Mouse (Mus musculus) kidney, adult 2 months (tissue): ENCODE measurements around the gene Wdr37. TPM values are rescaled to one million over a fixed set of nuclear protein-coding genes. Genes with fewer than 3 reads are reported as not detected.

Experiments
- DNase-seq: peaks from one replicate; pipeline ENCODE4 v3.0.0; 2021
- H3K27ac ChIP-seq: fragments of 200-500 bp; 2 replicates; pipeline ENCODE4 v1.5.1; 2012; ENCODE audit warnings: low read depth, low read length, control low read depth, inconsistent platforms; ENCODE audit not compliant: insufficient read depth
- H3K27me3 ChIP-seq: fragments of 200-500 bp; replicated peaks from 2 replicates; pipeline ENCODE4 v1.6.1; 2012; ENCODE audit warnings: mild to moderate bottlenecking, moderate library complexity, low read length, inconsistent platforms; ENCODE audit not compliant: control insufficient read depth, insufficient read depth
- H3K36me3 ChIP-seq: fragments of 200-500 bp; 2 replicates; pipeline ENCODE4 v1.6.1; 2012; ENCODE audit warnings: mild to moderate bottlenecking, moderate library complexity, low read length, inconsistent platforms; ENCODE audit not compliant: control insufficient read depth, insufficient read depth
- H3K4me1 ChIP-seq: fragments of 200-500 bp; 2 replicates; pipeline ENCODE4 v1.6.1; 2011; ENCODE audit warnings: low read length; ENCODE audit not compliant: control insufficient read depth, insufficient read depth
- H3K4me3 ChIP-seq: fragments of 200-500 bp; 2 replicates; pipeline ENCODE4 v1.5.1; 2011; ENCODE audit warnings: mild to moderate bottlenecking, low read depth, low read length, control low read depth; ENCODE audit not compliant: insufficient read depth
- CTCF ChIP-seq: fragments of 200-500 bp; conservative IDR thresholded peaks from 2 replicates; pipeline ENCODE4 v1.5.1; 2011; ENCODE audit warnings: low read depth, mild to moderate bottlenecking, control low read depth, low read length, moderate library complexity, mixed read lengths; ENCODE audit not compliant: insufficient read depth, insufficient read length
- POLR2A ChIP-seq: fragments of 200-500 bp; IDR thresholded peaks from one replicate; pipeline ENCODE4 v1.6.1; 2011; ENCODE audit warnings: low read depth, low read length, control low read depth
- WGBS: fragments of 180-500 bp; shearing (Covaris S2); methylation state at CpG from one replicate; pipeline ENCODE4 v1.1.7; 2018; 5-methylcytosine and 5-hydroxymethylcytosine counted together
- polyA plus RNA-seq: library from polyadenylated mRNA; depleted of rRNA; stranded (reverse); fragments of >200 nt; gene quantifications from 2 replicates; pipeline ENCODE4 v1.2.3, GENCODE M21; 2012

The Wdr37 gene
- polyA plus RNA-seq, 1 experiment = 9.9 TPM

GRCm38 (mm10) chr13:8839937-8840336 lies 31.8 kb downstream of the Wdr37 start:
- Histone ChIP-seq H3K27me3 (no peaks in the 10 kb centered on the region), H3K4me3 (no peak overlapping the region), H3K27ac (peak overlapping the region; percentile 61), H3K36me3 (peaks cover 9% of the 10 kb centered on the region), H3K4me1 (no peaks in the 10 kb centered on the region)
- peak; percentile 78 for DNase-seq
- no peak for TF ChIP-seq POLR2A
- no peak for TF ChIP-seq CTCF
- 75% methylated on average over 6 of the region's 6 CpGs for WGBS

GRCm38 (mm10) chr13:8839111-8839510 lies 32.6 kb downstream of the Wdr37 start:
- no peak for DNase-seq
- H3K36me3 ChIP-seq = peaks cover 9% of the 10 kb centered on the region
- WGBS = 78% methylated on average over 10 of the region's 10 CpGs

DNA sequence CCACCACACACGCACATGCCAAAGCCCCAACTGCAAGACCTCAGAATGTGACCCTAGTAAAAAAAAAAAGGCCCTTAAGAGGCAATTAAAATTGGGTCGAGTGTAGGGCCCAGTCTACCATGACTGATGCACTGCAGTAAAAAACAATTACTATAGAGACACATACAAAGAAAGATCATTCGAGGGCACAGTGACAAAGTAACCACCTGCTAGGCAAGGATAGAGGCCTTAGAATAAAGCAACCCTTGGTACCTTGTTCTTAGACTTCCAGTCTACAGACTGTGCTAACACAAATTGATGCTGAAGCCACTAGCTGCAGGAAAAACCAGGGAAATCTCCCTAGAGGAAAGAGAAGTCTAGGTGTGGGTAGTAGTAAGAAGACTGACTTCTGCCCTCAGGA lies 33.3 kb downstream of the Wdr37 start:
- no peak overlapping the region for H3K27ac ChIP-seq
- no peak overlapping the region for H3K4me3 ChIP-seq
- no peaks in the 10 kb centered on the region for H3K27me3 ChIP-seq
- TF ChIP-seq POLR2A (no peak), CTCF (no peak)
- WGBS = 37% methylated on average over 3 of the region's 3 CpGs
- H3K36me3 ChIP-seq = peaks cover 10% of the 10 kb centered on the region
- no peaks in the 10 kb centered on the region for H3K4me1 ChIP-seq
- no peak for DNase-seq

More at GRCm38 (mm10) chr13:8839111-8839510, 32.6 kb downstream of the Wdr37 start:
- H3K27ac ChIP-seq = peak overlapping the region; percentile 58
- H3K4me1 ChIP-seq = no peaks in the 10 kb centered on the region
- H3K27me3 ChIP-seq = no peaks in the 10 kb centered on the region
- H3K4me3 ChIP-seq = no peak overlapping the region
- no peak for TF ChIP-seq POLR2A
- no peak for TF ChIP-seq CTCF

- peaks cover 8% of the 10 kb centered on the region for H3K36me3 ChIP-seq
Observed at GRCm38 (mm10) chr13:8834573-8834972, 37.1 kb downstream of the Wdr37 start.

DNA sequence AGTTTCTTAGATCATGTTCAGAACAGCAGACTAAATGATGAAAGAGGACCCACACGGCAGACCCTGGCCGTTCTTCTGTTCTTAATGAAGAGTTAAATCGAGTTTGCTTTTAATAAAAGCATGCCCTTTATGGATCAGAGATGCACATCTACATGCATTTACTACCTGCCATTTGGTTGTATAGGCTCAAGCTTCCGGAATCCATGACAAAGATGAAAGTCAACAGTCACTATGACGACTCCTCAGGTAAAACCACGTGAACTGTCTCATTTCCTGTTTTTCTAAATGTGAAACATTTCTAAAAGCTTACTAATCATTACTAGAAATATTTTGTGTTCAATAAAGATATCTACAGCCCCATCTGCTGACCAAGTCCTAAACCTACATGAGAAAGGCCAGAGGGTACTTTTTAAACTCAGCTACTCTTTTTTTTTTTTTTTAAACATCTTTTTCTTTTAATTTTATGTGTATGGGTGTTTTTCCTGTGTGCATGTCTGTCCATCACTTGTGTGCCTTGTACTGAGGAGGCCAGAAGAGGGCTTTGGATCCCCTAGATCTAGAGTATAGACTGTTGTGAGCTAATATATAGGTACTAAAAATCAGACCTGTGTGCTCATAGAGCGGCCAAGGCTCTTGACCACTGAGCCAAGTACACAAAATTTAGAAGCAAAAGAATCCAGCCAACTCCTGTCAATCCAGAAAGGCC lies 40.0 kb downstream of the Wdr37 start:
- DNase-seq = no peak
- no peak for TF ChIP-seq POLR2A
- TF ChIP-seq CTCF = no peak
- Histone ChIP-seq H3K4me3 (no peak overlapping the region), H3K27ac (no peak overlapping the region), H3K4me1 (no peaks in the 10 kb centered on the region), H3K36me3 (peaks cover 8% of the 10 kb centered on the region), H3K27me3 (no peaks in the 10 kb centered on the region)
- WGBS = 81% methylated on average over 7 of the region's 7 CpGs

More at GRCm38 (mm10) chr13:8834573-8834972, 37.1 kb downstream of the Wdr37 start:
- no peaks in the 10 kb centered on the region for H3K4me1 ChIP-seq
- H3K27ac ChIP-seq = no peak overlapping the region
- WGBS = 94% methylated on average over 5 of the region's 5 CpGs
- DNase-seq = no peak
- TF ChIP-seq POLR2A = no peak
- TF ChIP-seq CTCF = no peak
- H3K4me3 ChIP-seq = no peak overlapping the region
- H3K27me3 ChIP-seq = no peaks in the 10 kb centered on the region

DNA sequence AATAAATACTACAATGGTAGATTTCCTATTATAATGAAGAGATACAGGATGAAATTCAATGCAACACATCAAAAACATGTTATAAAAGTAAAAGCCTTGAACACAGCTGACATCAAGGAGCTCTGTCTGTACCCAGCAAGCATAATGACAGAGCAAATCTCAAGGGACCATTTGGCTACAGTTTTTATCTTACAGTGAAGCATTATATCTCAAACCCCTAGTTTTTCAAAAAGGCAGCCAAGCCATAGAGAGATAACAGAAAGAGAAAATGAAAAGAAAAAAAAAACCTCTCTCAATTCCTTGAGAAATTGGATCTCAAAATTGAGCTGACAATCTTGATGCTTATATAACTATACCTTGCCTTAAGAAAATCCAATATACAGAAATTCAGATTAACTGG lies 41.0 kb downstream of the Wdr37 start:
- no peaks in the 10 kb centered on the region for H3K4me1 ChIP-seq
- H3K27me3 ChIP-seq = no peaks in the 10 kb centered on the region
- TF ChIP-seq POLR2A (no peak), CTCF (no peak)
- H3K36me3 ChIP-seq = peaks cover 8% of the 10 kb centered on the region
- H3K27ac ChIP-seq = no peak overlapping the region
- H3K4me3 ChIP-seq = no peak overlapping the region
- DNase-seq = no peak

GRCm38 (mm10) chr13:8829784-8830183 lies 41.9 kb downstream of the Wdr37 start:
- Histone ChIP-seq H3K36me3 (peaks cover 5% of the 10 kb centered on the region), H3K27ac (no peak overlapping the region), H3K27me3 (no peaks in the 10 kb centered on the region), H3K4me1 (no peaks in the 10 kb centered on the region), H3K4me3 (no peak overlapping the region)
- DNase-seq = no peak
- TF ChIP-seq CTCF (no peak), POLR2A (no peak)
- WGBS = 63% methylated on average over 5 of the region's 5 CpGs
